Mouse (Mus musculus) gastrocnemius, postnatal 14 days (tissue): ENCODE data around the gene Gzmg. TPM values are rescaled to one million over a fixed set of nuclear protein-coding genes. Genes with fewer than 3 reads are reported as not detected.

Experiments used
- total RNA-seq, 2 experiments: library from RNA; stranded (reverse); gene quantifications; 2 replicates each; pipeline ENCODE4 v1.2.3; 2021

Gene Gzmg
- total RNA-seq, 2 experiments from 2014 or later, result not detected

Other genes with a start within 250 kb of the Gzmg start
- 1 to 10 TPM; 7.6 to 9.9 TPM for gene Cma1, start 214.9 kb downstream of the Gzmg start, total RNA-seq
- under 1 TPM in 1 of 2 experiments, not detected in 1; 0.57 TPM for gene Cma2, start 208.6 kb downstream of the Gzmg start, total RNA-seq
- gene Mcpt1, start 141.6 kb downstream of the Gzmg start, total RNA-seq, result not detected
- gene Mcpt9, start 129.1 kb downstream of the Gzmg start, total RNA-seq, result not detected
- not detected for gene Mcpt2, start 117.5 kb downstream of the Gzmg start, total RNA-seq
- 1 to 10 TPM; 4.4 to 7.0 TPM for gene Mcpt4, start 97.3 kb downstream of the Gzmg start, total RNA-seq
- gene Mcpt8, start 74.3 kb downstream of the Gzmg start, total RNA-seq, result not detected
- gene Ctsg, start 57.0 kb downstream of the Gzmg start, total RNA-seq, result not detected
- gene Gzme, start 39.0 kb downstream of the Gzmg start, total RNA-seq, result not detected
- not detected for gene Gzmd, start 27.0 kb downstream of the Gzmg start, total RNA-seq
- not detected for gene Gzmn, start 15.0 kb upstream of the Gzmg start, total RNA-seq
- gene Gzmf, start 51.8 kb upstream of the Gzmg start, total RNA-seq, result not detected
- not detected for gene Gzmc, start 75.1 kb upstream of the Gzmg start, total RNA-seq
- not detected for gene Gzmb, start 102.7 kb upstream of the Gzmg start, total RNA-seq
- gene Atp12a, start 205.5 kb upstream of the Gzmg start, total RNA-seq, result not detected
- not detected for gene Rnf17, start 243.0 kb upstream of the Gzmg start, total RNA-seq